Mouse (Mus musculus) heart, embryonic 12.5 days (tissue): ENCODE measurements at regions not wholly inside any gene's neighbourhood (a gene's known extent, or its start where the extent isn't known, plus 50 kb on each side); places are given as distances from the start of the nearest gene placed in this dataset.

Experiments used
- ATAC-seq: fragments of 200-750 bp; cut with Nextera tagmentation; 2 replicates; pipeline ENCODE4 v1.8.0; 2017; ENCODE audit warnings: moderate TSS enrichment, moderate library complexity; ENCODE audit not compliant: insufficient number of reproducible peaks, low FRiP score
- H3K27ac ChIP-seq: fragments of 300-500 bp; sonication (generic); 2 replicates; pipeline ENCODE4 v1.5.1; 2016; ENCODE audit warnings: mild to moderate bottlenecking, moderate library complexity; ENCODE audit not compliant: poor library complexity, severe bottlenecking
- H3K27me3 ChIP-seq: fragments of 300-500 bp; sonication (generic); replicated peaks from 2 replicates; pipeline ENCODE4 v1.6.1; 2016; ENCODE audit warnings: mild to moderate bottlenecking, moderate library complexity
- H3K36me3 ChIP-seq: fragments of 300-500 bp; sonication (generic); 2 replicates; pipeline ENCODE4 v1.6.1; 2016; ENCODE audit warnings: mild to moderate bottlenecking, moderate library complexity
- H3K4me1 ChIP-seq: fragments of 300-500 bp; sonication (generic); replicated peaks from 2 replicates; pipeline ENCODE4 v1.6.1; 2016; ENCODE audit warnings: mild to moderate bottlenecking
- H3K4me2 ChIP-seq: fragments of 300-500 bp; sonication (generic); 2 replicates; pipeline ENCODE4 v1.6.1; 2016; ENCODE audit warnings: mild to moderate bottlenecking, moderate library complexity
- H3K4me3 ChIP-seq: fragments of 300-500 bp; sonication (generic); 2 replicates; pipeline ENCODE4 v1.5.1; 2016; ENCODE audit warnings: mild to moderate bottlenecking
- H3K9ac ChIP-seq: fragments of 300-500 bp; sonication (generic); 2 replicates; pipeline ENCODE4 v1.6.1; 2016; ENCODE audit warnings: mild to moderate bottlenecking, moderate library complexity
- H3K9me3 ChIP-seq: fragments of 300-500 bp; sonication (generic); replicated peaks from 2 replicates; pipeline ENCODE4 v1.6.1; 2016; ENCODE audit warnings: mild to moderate bottlenecking, moderate library complexity
- WGBS: fragments of 180-500 bp; shearing (Covaris S2); methylation state at CpG from one replicate; pipeline ENCODE4 v1.1.7; 2016; 5-methylcytosine and 5-hydroxymethylcytosine counted together

DNA sequence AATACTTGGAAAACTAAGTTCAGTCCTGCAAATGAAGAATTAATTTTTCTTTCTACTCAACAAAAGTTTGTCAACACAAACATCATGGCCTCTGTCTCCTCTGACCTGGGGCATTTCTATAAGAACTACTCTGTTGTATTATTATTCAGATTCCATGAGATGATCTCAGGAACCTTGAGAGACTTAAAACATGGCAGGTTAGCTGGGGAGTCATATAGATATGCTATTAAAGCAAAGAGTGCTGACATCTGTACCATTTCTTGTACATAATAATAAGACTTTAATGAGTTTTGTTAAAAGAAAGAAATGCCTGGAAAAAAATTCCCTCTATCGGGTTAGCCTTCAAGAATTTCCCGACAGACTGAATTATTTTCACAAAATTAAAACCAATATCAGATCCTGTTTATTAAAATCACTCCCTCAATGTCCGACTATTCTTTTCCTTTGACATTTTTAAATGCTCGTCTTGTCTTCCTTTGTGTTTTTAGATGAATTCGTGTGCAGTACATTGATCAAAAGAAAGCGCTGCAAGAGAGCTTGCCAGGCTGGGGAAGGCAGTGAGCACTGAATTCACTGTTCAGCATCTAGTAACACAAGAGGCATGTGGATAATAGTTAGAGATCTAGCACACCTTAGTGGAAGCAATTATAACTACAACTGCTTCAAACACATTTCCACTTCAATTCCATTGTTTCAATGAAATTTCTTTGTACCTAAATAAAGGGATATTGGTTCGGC, 145.0 kb upstream of the Cxadr start:
- Histone ChIP-seq H3K9me3 (no peaks in the 10 kb centered on the region), H3K9ac (no peak overlapping the region), H3K27ac (no peak overlapping the region), H3K36me3 (no peaks in the 10 kb centered on the region), H3K27me3 (no peaks in the 10 kb centered on the region), H3K4me1 (no peaks in the 10 kb centered on the region), H3K4me2 (no peak overlapping the region), H3K4me3 (no peak overlapping the region)
- 49% methylated on average over 7 of the region's 7 CpGs for WGBS
- no peak for ATAC-seq

DNA sequence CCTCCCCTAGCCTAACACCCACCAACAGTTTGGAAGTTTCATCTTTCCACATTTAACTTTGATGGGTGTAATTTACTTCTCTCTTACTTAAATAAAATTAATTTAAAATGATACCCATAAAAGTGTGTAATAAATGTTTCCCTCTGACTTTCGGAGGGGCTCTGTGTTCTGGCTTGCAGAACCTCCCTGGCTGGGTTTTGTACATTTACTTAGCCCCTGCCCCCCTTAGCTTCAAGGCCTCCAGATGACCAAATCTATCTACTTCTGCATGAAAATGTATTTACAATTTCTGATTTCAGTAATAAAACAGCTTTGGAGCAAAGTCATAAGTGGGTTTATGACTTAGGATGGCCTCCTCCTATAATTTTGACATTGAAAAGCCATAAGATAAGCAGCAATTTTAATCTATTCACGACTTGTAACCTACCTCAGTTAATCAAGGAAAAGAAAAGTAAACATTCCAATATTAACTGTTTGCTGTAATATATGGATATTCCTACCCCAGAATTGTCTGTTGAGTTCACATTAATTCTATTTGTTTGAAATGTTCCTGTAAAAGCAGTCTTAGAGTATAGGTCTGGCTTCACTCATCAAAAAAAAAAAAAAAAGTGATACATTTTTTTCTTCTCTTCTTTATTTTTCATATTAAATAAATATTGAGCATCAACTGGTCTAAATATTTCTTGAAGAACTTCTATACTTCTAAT, 147.2 kb upstream of the Cxadr start:
- Histone ChIP-seq H3K36me3 (no peaks in the 10 kb centered on the region), H3K27ac (no peak overlapping the region), H3K4me3 (no peak overlapping the region), H3K9ac (no peak overlapping the region), H3K9me3 (no peaks in the 10 kb centered on the region), H3K4me2 (no peak overlapping the region), H3K4me1 (no peaks in the 10 kb centered on the region), H3K27me3 (no peaks in the 10 kb centered on the region)
- no peak for ATAC-seq
- 57% methylated on average over 2 of the region's 2 CpGs for WGBS

DNA sequence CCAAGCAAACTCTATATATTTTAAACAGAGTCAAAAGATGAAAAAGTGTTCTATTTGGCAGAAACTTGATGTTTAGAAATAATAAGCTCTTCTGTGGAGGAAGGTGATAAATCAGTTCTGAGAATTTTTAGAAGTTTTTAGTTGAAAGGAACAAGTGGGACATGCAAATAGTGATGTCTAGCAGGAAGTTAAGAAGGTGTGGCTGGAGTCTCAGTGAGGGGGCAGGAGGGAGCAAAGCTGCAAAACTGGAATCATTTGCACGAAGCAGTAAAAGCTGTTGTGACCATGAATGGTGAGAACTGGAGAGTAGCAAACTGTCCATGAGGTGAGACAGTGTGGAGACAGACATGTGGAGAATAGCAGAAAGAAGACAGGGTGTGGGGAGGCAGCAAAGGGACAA, 157.1 kb upstream of the Cxadr start:
- H3K9me3 ChIP-seq: 0 out of 2 replicates have a peak, but pooled peaks cover 2% of the 10 kb centered on the region
- H3K27ac ChIP-seq: no peak overlapping the region
- no peak for ATAC-seq
- no peaks in the 10 kb centered on the region for H3K27me3 ChIP-seq
- 0 out of 2 replicates have a peak, but pooled peaks cover 4% of the 10 kb centered on the region for H3K4me1 ChIP-seq
- WGBS: 59% methylated on average over 1 of the region's 1 CpGs
- no peaks in the 10 kb centered on the region for H3K36me3 ChIP-seq
- no peak overlapping the region for H3K9ac ChIP-seq
- no peak overlapping the region for H3K4me2 ChIP-seq
- no peak overlapping the region for H3K4me3 ChIP-seq

DNA sequence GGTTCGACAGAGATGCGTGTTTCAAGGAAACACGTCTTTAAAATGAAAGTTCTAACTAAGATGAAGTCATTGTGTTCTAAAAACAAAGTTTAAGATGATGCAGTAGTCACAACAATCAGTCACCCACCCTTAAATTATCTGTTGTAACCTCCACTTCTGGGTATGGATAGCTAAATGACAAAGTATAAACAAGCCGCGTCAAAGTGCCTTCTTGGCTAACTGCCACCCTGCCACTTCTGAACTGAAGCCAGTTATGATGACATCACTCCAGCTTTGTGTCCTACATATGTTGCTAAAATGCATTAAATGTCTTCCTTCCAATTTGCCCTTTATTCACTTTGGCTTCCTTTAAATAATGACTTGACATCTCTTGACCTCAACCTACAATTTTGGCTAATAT, 165.8 kb upstream of the Cxadr start:
- ATAC-seq: no peak
- Histone ChIP-seq H3K4me3 (no peak overlapping the region), H3K9ac (no peak overlapping the region), H3K27ac (no peak overlapping the region), H3K9me3 (0 out of 2 replicates have a peak, but pooled peaks cover 2% of the 10 kb centered on the region), H3K36me3 (no peaks in the 10 kb centered on the region), H3K4me2 (no peak overlapping the region), H3K27me3 (no peaks in the 10 kb centered on the region), H3K4me1 (no peaks in the 10 kb centered on the region)
- 72% methylated on average over 5 of the region's 5 CpGs for WGBS

DNA sequence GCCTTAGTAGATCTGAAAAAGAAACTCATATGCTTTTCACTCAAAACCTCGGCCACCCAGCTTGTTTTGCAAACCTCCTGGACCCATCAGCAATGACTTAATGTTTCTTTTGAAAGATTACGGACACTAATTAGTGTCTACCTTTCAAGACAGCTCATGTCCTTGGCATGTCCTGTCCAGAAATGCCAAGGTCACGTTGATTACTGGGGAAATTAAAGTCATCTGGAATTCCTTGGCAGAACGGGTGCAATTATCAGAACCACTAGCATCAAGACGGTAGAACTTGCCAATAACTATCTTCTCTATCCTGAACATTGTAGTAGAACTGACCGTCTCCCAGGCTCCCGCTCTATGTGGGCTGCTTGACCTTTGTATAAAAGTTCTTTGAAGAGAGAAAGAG, 166.8 kb upstream of the Cxadr start:
- Histone ChIP-seq H3K9me3 (0 out of 2 replicates have a peak, but pooled peaks cover 2% of the 10 kb centered on the region), H3K9ac (no peak overlapping the region), H3K27ac (no peak overlapping the region), H3K36me3 (no peaks in the 10 kb centered on the region), H3K4me1 (no peaks in the 10 kb centered on the region), H3K4me2 (no peak overlapping the region), H3K27me3 (no peaks in the 10 kb centered on the region), H3K4me3 (no peak overlapping the region)
- 66% methylated on average over 7 of the region's 7 CpGs for WGBS
- no peak for ATAC-seq

DNA sequence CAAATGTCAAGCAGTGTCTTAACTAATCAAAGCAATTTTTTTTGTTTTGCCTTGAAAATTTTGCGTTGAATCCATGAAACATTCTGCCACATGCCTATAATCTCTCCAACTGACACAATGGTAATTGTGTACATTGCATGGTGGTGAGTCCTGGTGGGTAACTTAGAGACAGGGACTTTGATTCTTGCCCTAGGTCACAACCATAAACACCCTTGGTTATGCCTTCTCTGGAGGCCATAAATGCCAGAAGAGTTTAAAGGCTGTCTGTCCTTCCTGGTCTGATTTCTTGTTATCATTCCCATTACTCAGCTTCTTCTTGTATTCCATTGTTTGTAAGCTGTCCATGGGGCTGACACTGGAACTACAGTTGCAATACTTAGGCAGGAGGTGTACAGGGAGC, 179.6 kb upstream of the Cxadr start:
- no peak overlapping the region for H3K27ac ChIP-seq
- H3K9me3 ChIP-seq: peaks cover 3% of the 10 kb centered on the region; the same call in 1 of the 2 replicates
- no peaks in the 10 kb centered on the region for H3K27me3 ChIP-seq
- WGBS: 70% methylated on average over 1 of the region's 1 CpGs
- no peak overlapping the region for H3K4me2 ChIP-seq
- no peak for ATAC-seq
- no peak overlapping the region for H3K4me3 ChIP-seq
- H3K9ac ChIP-seq: no peak overlapping the region
- H3K36me3 ChIP-seq: no peaks in the 10 kb centered on the region
- no peaks in the 10 kb centered on the region for H3K4me1 ChIP-seq

DNA sequence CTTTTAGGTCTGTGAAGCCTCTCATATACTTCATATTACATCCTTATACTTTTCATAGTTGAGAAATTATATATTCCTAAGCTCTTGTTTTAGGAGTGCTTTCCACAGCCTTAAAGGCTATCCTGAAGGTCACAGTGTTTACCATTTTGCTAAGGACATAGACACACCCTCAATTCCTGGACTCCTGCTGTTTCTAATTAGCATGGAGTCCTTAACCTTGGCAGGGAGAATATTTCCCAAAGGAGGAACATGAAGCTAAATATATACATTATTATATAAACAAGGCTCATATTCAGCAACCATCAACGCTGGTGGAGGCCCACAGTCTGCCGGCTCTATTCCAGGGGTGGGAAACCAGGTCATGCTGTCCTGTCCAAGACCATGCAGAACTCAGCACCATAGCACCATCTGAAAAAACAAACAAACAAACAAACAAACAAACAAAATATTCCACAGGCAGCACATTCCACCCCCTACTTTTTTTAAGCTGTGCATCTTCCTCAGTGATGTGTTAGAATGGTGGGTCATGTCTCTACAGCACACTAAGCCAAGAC, 180.9 kb upstream of the Cxadr start:
- ATAC-seq: no peak
- no peaks in the 10 kb centered on the region for H3K36me3 ChIP-seq
- H3K4me2 ChIP-seq: no peak overlapping the region
- H3K27ac ChIP-seq: no peak overlapping the region
- no peaks in the 10 kb centered on the region for H3K27me3 ChIP-seq
- H3K4me1 ChIP-seq: no peaks in the 10 kb centered on the region
- no peak overlapping the region for H3K4me3 ChIP-seq
- WGBS: 85% methylated on average over 2 of the region's 2 CpGs
- peaks cover 3% of the 10 kb centered on the region; the same call in 1 of the 2 replicates for H3K9me3 ChIP-seq
- no peak overlapping the region for H3K9ac ChIP-seq

DNA sequence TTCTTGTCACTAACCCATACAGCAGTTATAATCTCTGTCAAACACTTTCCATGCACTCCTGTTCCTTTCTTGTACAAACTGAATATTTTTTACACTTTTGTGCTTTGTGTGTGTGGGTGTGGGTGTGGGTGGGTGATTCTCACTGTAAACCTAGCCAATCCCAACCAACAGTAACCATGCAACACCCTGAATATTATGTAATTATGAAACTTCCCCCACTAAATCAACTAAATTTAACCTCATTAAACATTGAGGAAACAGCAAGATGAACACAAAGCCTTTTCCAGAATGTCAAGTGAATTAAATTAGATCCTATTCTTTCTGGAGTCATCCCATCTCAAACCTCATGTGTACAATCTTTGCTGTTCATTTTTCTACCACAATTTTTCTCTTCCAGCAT, 197.0 kb upstream of the Cxadr start:
- H3K27me3 ChIP-seq: no peaks in the 10 kb centered on the region
- H3K36me3 ChIP-seq: no peaks in the 10 kb centered on the region
- no peak for ATAC-seq
- no peak overlapping the region for H3K27ac ChIP-seq
- H3K9me3 ChIP-seq: no peaks in the 10 kb centered on the region
- H3K4me3 ChIP-seq: no peak overlapping the region
- H3K4me2 ChIP-seq: no peak overlapping the region
- H3K9ac ChIP-seq: no peak overlapping the region
- no peaks in the 10 kb centered on the region for H3K4me1 ChIP-seq

DNA sequence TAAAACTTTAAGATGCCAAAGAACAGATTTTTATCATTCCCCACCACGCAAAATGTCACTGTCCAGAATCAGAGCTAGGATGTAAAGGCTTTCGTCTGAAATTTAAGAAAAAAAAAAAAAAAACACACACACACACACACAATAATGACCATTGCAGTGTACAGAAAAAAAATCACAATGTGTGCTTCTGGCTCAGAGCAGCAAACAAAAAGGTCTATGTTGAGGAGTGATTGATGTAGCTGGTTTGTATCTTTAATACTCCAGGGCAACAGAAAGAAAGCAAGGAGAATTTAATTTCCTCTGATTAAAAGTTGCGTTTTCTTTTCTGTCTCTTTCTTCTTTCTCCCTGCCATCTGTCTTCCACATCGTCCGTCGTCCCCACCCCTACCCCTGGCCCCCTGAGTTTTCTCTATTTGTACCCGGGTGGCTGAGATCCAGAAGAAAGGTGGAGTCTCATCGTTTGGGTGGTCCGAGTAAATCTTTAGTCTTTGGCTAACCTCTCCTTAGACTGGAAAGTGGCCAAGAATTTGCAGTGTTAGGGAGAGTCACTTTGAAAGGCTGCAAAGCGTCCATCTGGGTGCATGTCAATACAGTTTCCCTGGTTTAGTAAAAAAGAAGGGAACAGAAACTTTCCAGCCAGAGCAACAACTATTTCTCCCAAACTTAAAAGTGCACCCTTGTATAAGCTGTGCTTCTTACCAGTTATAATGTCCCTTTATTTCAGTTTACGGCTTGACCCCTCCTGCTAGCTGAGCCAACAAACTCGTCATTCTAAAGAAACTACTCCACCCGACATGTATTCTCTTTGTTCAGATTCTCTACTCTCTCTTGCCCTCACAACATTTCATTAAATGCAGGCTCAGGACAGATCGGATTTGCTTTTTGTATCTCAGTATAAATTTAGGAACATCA, 199.6 kb upstream of the Cxadr start:
- ATAC-seq: no peak
- Histone ChIP-seq H3K4me2 (peak overlapping the region; percentile 26), H3K4me3 (no peak overlapping the region), H3K27me3 (no peaks in the 10 kb centered on the region), H3K4me1 (no peaks in the 10 kb centered on the region), H3K9me3 (no peaks in the 10 kb centered on the region), H3K27ac (no peak overlapping the region), H3K36me3 (no peaks in the 10 kb centered on the region), H3K9ac (no peak overlapping the region)
- 53% methylated on average over 14 of the region's 14 CpGs for WGBS

DNA sequence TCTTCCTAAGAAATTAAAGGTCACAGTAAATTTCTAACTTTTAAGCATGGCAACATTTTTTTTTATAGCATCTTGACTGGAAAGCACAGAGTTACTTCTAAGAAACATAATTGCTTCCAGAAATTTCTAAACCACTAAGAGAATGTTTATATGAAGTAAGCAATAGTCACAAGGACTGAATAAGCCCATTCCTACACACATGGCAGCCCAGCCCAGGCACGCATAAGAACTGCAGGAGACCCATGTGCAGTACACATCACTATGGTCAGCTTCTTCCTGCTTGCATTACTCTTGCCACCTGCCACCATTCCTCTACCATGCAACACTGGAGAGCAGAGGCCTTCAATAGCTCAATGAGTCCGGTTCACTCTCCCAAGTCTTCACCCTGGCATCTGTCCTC, 201.4 kb upstream of the Cxadr start:
- no peak overlapping the region for H3K27ac ChIP-seq
- no peak for ATAC-seq
- 86% methylated on average over 2 of the region's 2 CpGs for WGBS

DNA sequence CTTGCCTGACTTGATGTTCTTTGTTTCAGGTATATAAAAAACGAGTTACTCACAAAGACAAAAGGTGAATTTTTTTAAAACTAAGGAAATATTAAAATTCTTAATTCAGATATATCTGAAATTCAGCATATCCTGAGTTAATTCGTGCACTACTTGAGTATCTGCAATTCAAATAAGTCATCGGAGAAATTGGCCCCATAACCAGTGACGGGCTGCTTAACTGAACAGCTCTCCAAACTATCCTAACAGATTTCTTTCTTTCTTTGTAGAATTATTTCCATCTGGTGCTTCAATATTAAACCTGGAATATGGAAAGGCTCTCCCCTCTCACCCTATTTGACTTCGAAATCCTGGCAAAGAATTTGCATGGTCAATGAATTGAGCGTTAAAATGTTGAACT, 202.2 kb upstream of the Cxadr start:
- Histone ChIP-seq H3K9ac (no peak overlapping the region), H3K27ac (no peak overlapping the region), H3K4me3 (no peak overlapping the region), H3K36me3 (no peaks in the 10 kb centered on the region), H3K4me1 (no peaks in the 10 kb centered on the region), H3K27me3 (no peaks in the 10 kb centered on the region), H3K4me2 (no peak overlapping the region), H3K9me3 (no peaks in the 10 kb centered on the region)
- no peak for ATAC-seq
- whole genome bisulfite sequencing: 76% methylated on average over 6 of the region's 6 CpGs

More for the DNA sequence above, 201.4 kb upstream of the Cxadr start:
- no peaks in the 10 kb centered on the region for H3K4me1 ChIP-seq
- no peak overlapping the region for H3K4me2 ChIP-seq
- no peaks in the 10 kb centered on the region for H3K36me3 ChIP-seq
- no peak overlapping the region for H3K9ac ChIP-seq
- H3K9me3 ChIP-seq: no peaks in the 10 kb centered on the region
- H3K27me3 ChIP-seq: no peaks in the 10 kb centered on the region
- no peak overlapping the region for H3K4me3 ChIP-seq
